Mouse (Mus musculus) liver, postnatal 0 days (tissue): ENCODE data around the gene Bloc1s6. TPM values are rescaled to one million over a fixed set of nuclear protein-coding genes. Genes with fewer than 3 reads are reported as not detected.

Experiments
- ATAC-seq: fragments of 200-750 bp; cut with Nextera tagmentation; 2 replicates; pipeline ENCODE4 v1.8.0; 2017; ENCODE audit warnings: mild to moderate bottlenecking, moderate library complexity
- DNase-seq: peaks from one replicate; pipeline ENCODE4 v3.0.0-alpha.2; 2016
- H3K27ac ChIP-seq: fragments of 300-500 bp; sonication (generic); 2 replicates; pipeline ENCODE4 v1.5.1; 2014; ENCODE audit warnings: antibody characterized with exemption, moderate library complexity, mild to moderate bottlenecking, low read depth
- H3K27me3 ChIP-seq: fragments of 300-500 bp; sonication (generic); 2 replicates; pipeline ENCODE4 v1.6.1; 2014; ENCODE audit warnings: low read length, control low read depth, mixed read lengths; ENCODE audit not compliant: insufficient read depth
- H3K36me3 ChIP-seq: fragments of 300-500 bp; sonication (generic); replicated peaks from 2 replicates; pipeline ENCODE4 v1.6.1; 2014; ENCODE audit warnings: mild to moderate bottlenecking, control low read depth, low read length, moderate library complexity, mixed read lengths; ENCODE audit not compliant: insufficient read depth
- H3K4me1 ChIP-seq: fragments of 300-500 bp; sonication (generic); 2 replicates; pipeline ENCODE4 v1.6.1; 2014; ENCODE audit warnings: antibody characterized with exemption, mild to moderate bottlenecking, control low read depth; ENCODE audit not compliant: insufficient read depth
- H3K4me2 ChIP-seq: fragments of 300-500 bp; sonication (generic); 2 replicates; pipeline ENCODE4 v1.6.1; 2014; ENCODE audit warnings: low read depth, mild to moderate bottlenecking, low read length, moderate library complexity, mixed read lengths
- H3K4me3 ChIP-seq: fragments of 300-500 bp; sonication (generic); 2 replicates; pipeline ENCODE4 v1.5.1; 2014; ENCODE audit warnings: low read depth, low read length
- H3K9ac ChIP-seq: fragments of 300-500 bp; sonication (generic); replicated peaks from 2 replicates; pipeline ENCODE4 v1.6.1; 2014; ENCODE audit warnings: mild to moderate bottlenecking, moderate library complexity
- H3K9me3 ChIP-seq: fragments of 300-500 bp; sonication (generic); 2 replicates; pipeline ENCODE4 v1.6.1; 2016; ENCODE audit warnings: mild to moderate bottlenecking, control low read depth, low read length, mixed read lengths
- CTCF ChIP-seq: sonication (generic); IDR thresholded peaks from 2 replicates; pipeline ENCODE4 v1.5.1; 2016; ENCODE audit warnings: antibody characterized with exemption, low read depth
- EP300 ChIP-seq: IDR thresholded peaks from 2 replicates; pipeline ENCODE4 v1.6.1; 2016; ENCODE audit warnings: antibody characterized with exemption, low read depth, mild to moderate bottlenecking
- WGBS: fragments of 180-500 bp; shearing (Covaris S2); extraction: QIAGEN DNeasy Blood & Tissue Kit; methylation state at CpG from one replicate; pipeline ENCODE4 v1.1.7; 2014; ENCODE audit not compliant: insufficient replicate concordance; 5-methylcytosine and 5-hydroxymethylcytosine counted together
- polyA plus RNA-seq: library from polyadenylated mRNA; unstranded; fragments of >200 nt; fragmentation: Nextera tagmentation; extraction: Ambion mirVana; gene quantifications from 2 replicates; pipeline ENCODE4 v1.2.1, GENCODE M21; 2015

The Bloc1s6 gene
- polyA plus RNA-seq, 1 experiment from 2014 or later: 13.4 TPM

DNA sequence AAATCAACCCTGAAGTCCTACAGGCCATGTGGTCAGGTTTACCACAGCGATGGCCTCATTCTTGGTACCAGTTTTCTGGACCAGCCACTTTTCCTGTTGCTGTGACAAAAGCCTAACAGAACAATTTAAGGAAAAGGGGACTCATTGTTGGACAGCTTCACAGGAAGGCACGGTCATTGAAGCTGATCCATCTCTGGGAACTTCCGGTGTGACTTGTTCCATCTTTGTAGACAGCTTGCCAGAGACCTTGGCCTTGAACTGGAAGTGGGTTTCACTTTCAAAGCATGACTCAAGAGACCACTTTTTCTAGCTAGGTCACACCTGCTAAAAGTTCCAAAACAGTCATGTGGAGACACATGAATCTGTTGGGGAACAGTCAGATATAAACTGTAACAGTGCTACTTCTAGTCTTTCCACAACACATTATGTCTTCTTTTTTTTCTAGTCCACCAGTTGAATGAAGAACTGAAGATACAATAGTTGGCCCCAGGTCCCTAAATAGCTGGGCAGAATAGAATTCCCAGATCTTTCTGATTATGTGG is 21.9 kb upstream of the Bloc1s6 start:
- Histone ChIP-seq H3K4me2 (no peak overlapping the region), H3K4me1 (no peaks in the 10 kb centered on the region), H3K9ac (no peak overlapping the region), H3K27ac (no peak overlapping the region), H3K9me3 (no peaks in the 10 kb centered on the region), H3K4me3 (no peak overlapping the region), H3K36me3 (no peaks in the 10 kb centered on the region), H3K27me3 (no peaks in the 10 kb centered on the region)
- DNase-seq (no peak), ATAC-seq (no peak)
- WGBS: 48% methylated on average over 3 of the region's 3 CpGs
- no peak for TF ChIP-seq EP300
- no peak for TF ChIP-seq CTCF

DNA sequence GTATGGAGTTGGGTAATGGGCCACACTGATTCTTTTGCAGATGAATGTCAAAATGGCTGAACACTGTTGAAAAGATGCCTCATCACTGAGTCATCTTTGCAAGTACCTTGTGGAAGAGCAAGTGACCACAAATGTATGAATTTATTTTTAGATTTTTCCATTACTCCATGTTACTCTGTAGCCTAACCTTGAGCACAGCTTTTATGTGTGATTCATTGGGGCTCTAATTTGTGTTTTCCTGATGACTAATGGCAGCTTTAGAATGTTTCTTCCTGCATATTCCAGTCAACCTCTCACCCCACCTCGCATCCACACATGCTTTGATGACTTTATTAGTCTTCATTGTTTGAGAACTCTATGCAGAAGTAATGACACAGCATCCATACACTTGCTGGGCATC is 19.1 kb upstream of the Bloc1s6 start:
- DNase-seq (no peak), ATAC-seq (no peak)
- H3K4me1 ChIP-seq: no peaks in the 10 kb centered on the region
- H3K4me2 ChIP-seq: no peak overlapping the region
- WGBS: 59% methylated on average over 1 of the region's 1 CpGs
- no peak overlapping the region for H3K27ac ChIP-seq
- no peak overlapping the region for H3K4me3 ChIP-seq
- H3K9me3 ChIP-seq: no peaks in the 10 kb centered on the region
- no peak for TF ChIP-seq CTCF
- TF ChIP-seq EP300: no peak
- H3K36me3 ChIP-seq: no peaks in the 10 kb centered on the region
- H3K9ac ChIP-seq: no peak overlapping the region
- H3K27me3 ChIP-seq: no peaks in the 10 kb centered on the region

DNA sequence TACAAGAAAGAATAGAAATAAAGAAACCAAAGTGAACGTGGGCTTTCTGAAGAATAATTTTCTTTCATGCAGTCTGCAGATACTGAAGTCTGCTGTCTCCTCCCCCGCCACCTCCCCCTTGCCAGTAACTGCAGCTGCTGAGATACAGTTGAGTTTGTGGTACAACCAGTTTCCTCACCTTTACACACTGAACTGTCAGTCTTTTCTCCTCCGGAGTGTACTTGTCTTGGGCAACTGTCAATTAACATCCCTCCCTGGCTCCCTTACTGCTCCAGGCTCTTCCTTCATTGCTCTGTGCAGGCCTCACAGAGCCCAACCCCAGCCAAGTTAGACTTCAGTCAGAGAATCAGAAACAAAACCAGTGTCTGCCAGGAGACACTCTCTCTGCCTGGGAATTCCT is 17.7 kb upstream of the Bloc1s6 start:
- 59% methylated on average over 3 of the region's 3 CpGs for WGBS
- ATAC-seq: no peak
- H3K4me3 ChIP-seq: no peak overlapping the region
- TF ChIP-seq EP300 (no peak), CTCF (no peak)
- no peak overlapping the region for H3K27ac ChIP-seq
- H3K9ac ChIP-seq: no peak overlapping the region
- no peak overlapping the region for H3K4me2 ChIP-seq
- H3K36me3 ChIP-seq: no peaks in the 10 kb centered on the region
- no peaks in the 10 kb centered on the region for H3K4me1 ChIP-seq
- no peak for DNase-seq
- no peaks in the 10 kb centered on the region for H3K9me3 ChIP-seq
- H3K27me3 ChIP-seq: no peaks in the 10 kb centered on the region

DNA sequence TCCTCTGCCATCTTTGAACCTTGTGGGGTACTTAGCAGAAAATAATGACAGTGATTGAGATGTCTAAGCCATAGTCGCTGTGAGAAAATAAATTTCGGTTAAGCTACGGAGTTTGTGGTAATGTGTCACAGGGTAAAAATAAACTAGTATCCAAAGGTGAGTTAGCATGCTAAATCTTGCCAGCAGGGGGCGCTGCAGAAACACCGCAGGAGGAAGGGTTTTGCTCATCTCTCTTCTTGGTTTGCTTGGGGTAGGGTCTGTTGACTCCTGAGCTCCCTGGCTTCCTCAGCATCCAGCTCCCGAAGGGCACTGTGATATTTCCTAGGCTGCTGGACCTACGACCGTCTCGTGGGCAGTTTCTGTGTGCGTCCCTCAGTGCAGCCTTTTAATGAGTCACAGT is 12.7 kb upstream of the Bloc1s6 start:
- ATAC-seq (no peak), DNase-seq (peak; percentile 71)
- H3K9ac ChIP-seq: no peak overlapping the region
- H3K4me2 ChIP-seq: no peak overlapping the region
- no peaks in the 10 kb centered on the region for H3K36me3 ChIP-seq
- 49% methylated on average over 10 of the region's 10 CpGs for WGBS
- H3K9me3 ChIP-seq: no peaks in the 10 kb centered on the region
- TF ChIP-seq CTCF (peak; percentile 81), EP300 (no peak)
- no peaks in the 10 kb centered on the region for H3K4me1 ChIP-seq
- no peak overlapping the region for H3K4me3 ChIP-seq
- no peaks in the 10 kb centered on the region for H3K27me3 ChIP-seq
- no peak overlapping the region for H3K27ac ChIP-seq

DNA sequence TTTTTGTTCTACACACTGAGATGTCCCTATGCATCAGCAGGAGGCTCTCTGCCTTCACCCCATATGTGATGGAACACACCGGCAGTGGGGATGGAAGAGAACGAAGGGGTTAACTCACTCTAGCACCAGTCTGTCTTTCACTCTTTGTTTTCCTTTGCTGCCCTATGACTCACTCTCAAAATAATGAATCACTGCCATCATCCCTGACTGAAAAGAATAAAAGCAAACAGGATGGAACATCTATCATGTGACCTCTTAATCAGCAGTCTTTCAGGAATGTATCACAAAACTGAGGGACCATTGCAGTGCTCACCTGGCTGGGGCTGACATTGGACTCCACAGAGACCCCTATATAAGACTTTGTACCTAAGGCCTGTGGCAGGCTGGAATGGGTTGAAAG is 6.8 kb upstream of the Bloc1s6 start:
- TF ChIP-seq EP300: no peak
- TF ChIP-seq CTCF: no peak
- H3K4me2 ChIP-seq: no peak overlapping the region
- peaks cover 7% of the 10 kb centered on the region; the same call in 1 of the 2 replicates for H3K27me3 ChIP-seq
- H3K36me3 ChIP-seq: no peaks in the 10 kb centered on the region
- H3K4me1 ChIP-seq: no peaks in the 10 kb centered on the region
- H3K4me3 ChIP-seq: no peak overlapping the region
- H3K9ac ChIP-seq: no peak overlapping the region
- no peak for ATAC-seq
- 71% methylated on average over 2 of the region's 2 CpGs for WGBS
- H3K27ac ChIP-seq: no peak overlapping the region
- H3K9me3 ChIP-seq: no peaks in the 10 kb centered on the region
- no peak for DNase-seq

DNA sequence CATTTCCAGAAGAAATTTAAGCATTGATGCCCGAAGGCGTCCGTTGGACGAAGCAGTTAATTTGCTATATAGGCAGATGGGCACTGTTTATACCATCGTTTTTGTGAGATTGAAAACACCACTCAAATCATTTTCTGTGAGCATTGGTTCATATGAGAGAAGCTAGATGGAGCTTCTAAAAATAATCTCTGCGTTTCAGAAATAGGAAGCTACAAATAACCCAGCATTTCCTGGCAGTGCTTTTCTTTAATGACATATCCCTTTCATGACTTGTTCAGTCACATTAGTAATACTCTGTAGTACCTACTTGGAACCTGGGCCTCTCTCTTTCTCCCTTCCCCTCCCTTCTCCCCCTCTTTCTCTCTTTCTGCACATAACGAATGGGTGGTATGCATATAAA is 720 bp downstream of the Bloc1s6 start:
- DNase-seq: no peak

DNA sequence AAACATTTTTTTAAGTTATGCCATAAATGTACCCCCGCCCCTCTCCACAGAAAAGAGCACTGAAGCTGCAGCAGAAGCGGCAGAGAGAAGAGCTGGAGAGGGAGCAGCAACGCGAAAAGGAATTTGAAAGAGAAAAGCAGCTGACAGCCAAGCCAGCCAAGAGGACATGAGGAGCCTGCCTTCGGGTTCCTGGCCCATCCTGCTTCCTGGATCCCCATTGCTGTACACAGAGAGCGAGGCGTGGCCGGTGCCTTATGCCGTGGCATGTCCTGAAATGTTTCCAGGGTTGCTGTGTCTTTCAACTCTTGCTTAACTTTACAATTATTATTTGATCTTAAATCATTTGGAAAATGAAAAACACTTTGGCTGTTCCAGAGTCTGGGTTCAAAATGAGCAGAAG is 8.2 kb downstream of the Bloc1s6 start:
- no peaks in the 10 kb centered on the region for H3K27me3 ChIP-seq
- no peak for ATAC-seq
- peaks cover 34% of the 10 kb centered on the region for H3K36me3 ChIP-seq
- H3K4me1 ChIP-seq: no peaks in the 10 kb centered on the region
- H3K4me2 ChIP-seq: no peak overlapping the region
- no peak overlapping the region for H3K4me3 ChIP-seq
- H3K27ac ChIP-seq: no peak overlapping the region
- no peaks in the 10 kb centered on the region for H3K9me3 ChIP-seq
- TF ChIP-seq EP300 (no peak), CTCF (no peak)
- WGBS: 84% methylated on average over 9 of the region's 9 CpGs
- DNase-seq: no peak
- no peak overlapping the region for H3K9ac ChIP-seq

More for the DNA sequence above, 720 bp downstream of the Bloc1s6 start:
- WGBS: 25% methylated on average over 7 of the region's 7 CpGs
- ATAC-seq: no peak
- peaks cover 16% of the 10 kb centered on the region; the same call in 1 of the 2 replicates for H3K4me1 ChIP-seq
- peak overlapping the region; percentile 95 for H3K4me3 ChIP-seq
- no peak for TF ChIP-seq CTCF
- no peaks in the 10 kb centered on the region for H3K9me3 ChIP-seq
- H3K4me2 ChIP-seq: peak overlapping the region; percentile 73
- peaks cover 12% of the 10 kb centered on the region; the same call in 1 of the 2 replicates for H3K36me3 ChIP-seq
- peak overlapping the region; percentile 96 for H3K9ac ChIP-seq
- H3K27me3 ChIP-seq: 0 out of 2 replicates have a peak, but pooled peaks cover 7% of the 10 kb centered on the region
- H3K27ac ChIP-seq: peak overlapping the region; percentile 91
